13 mouse cellular contexts compared by ENCODE assay signal in genomic region chr14:73508630-73509395, GRCm38 (mm10).
"Had no signal": no experiment of that assay in that cellular context is flagged by ENCODE, and none has a peak within 500 bp of the region (broad histone marks: within the 10 kb centered on the region; RNA-seq: fewer than 3 reads in every experiment).

No protein-coding gene starts in this region.

- H3K9me3 ChIP-seq: limb, embryonic 10.5 days; limb, embryonic 13.5 days; liver, embryonic 12.5 days; liver, embryonic 15.5 days; lung, embryonic 15.5 days; megakaryocyte, embryonic 14.5 days; midbrain, embryonic 10.5 days; midbrain, embryonic 13.5 days; neural tube, embryonic 12.5 days; neural tube, embryonic 15.5 days; stomach, embryonic 15.5 days had no signal

- H3K36me3 ChIP-seq: stomach, embryonic 15.5 days had no signal

- H3K4me3 ChIP-seq: layer of hippocampus, adult 2 months; neural tube, embryonic 12.5 days; neural tube, embryonic 15.5 days had no signal

- H3K4me2 ChIP-seq: limb, embryonic 13.5 days; midbrain, embryonic 13.5 days; neural tube, embryonic 12.5 days; neural tube, embryonic 15.5 days; stomach, embryonic 15.5 days had no signal

- H3K27me3 ChIP-seq: limb, embryonic 13.5 days; liver, embryonic 12.5 days; liver, embryonic 15.5 days; lung, embryonic 15.5 days; megakaryocyte, embryonic 14.5 days; neural tube, embryonic 12.5 days; neural tube, embryonic 15.5 days; stomach, embryonic 15.5 days had no signal

- H3K9ac ChIP-seq: limb, embryonic 13.5 days; liver, embryonic 15.5 days; midbrain, embryonic 13.5 days; neural tube, embryonic 12.5 days; neural tube, embryonic 15.5 days; stomach, embryonic 15.5 days had no signal

- H3K27ac ChIP-seq: limb, embryonic 10.5 days; limb, embryonic 13.5 days; liver, embryonic 15.5 days; midbrain, embryonic 13.5 days; neural tube, embryonic 12.5 days; neural tube, embryonic 15.5 days; stomach, embryonic 15.5 days had no signal

- DNase-seq: lung, postnatal 10 days had no signal
